Mouse (Mus musculus) hindbrain, postnatal 0 days (tissue): ENCODE results near the gene Foxp1. TPM values are rescaled to one million over a fixed set of nuclear protein-coding genes. Genes with fewer than 3 reads are reported as not detected.

Experiments used
- ATAC-seq: fragments of 200-750 bp; cut with Nextera tagmentation; 2 replicates; pipeline ENCODE4 v1.8.0; 2017; ENCODE audit warnings: mild to moderate bottlenecking, moderate TSS enrichment, moderate library complexity
- DNase-seq: peaks from one replicate; pipeline ENCODE4 v3.0.0-alpha.2; 2015; ENCODE audit warnings: low spot score
- H3K27ac ChIP-seq: fragments of 300-500 bp; sonication (generic); 2 replicates; pipeline ENCODE4 v1.5.1; 2014; ENCODE audit warnings: mild to moderate bottlenecking
- H3K27me3 ChIP-seq: fragments of 300-500 bp; sonication (generic); 2 replicates; pipeline ENCODE4 v1.6.1; 2014; ENCODE audit warnings: low read length, mixed read lengths; ENCODE audit not compliant: insufficient read depth
- H3K36me3 ChIP-seq: fragments of 300-500 bp; sonication (generic); 2 replicates; pipeline ENCODE4 v1.6.1; 2014; ENCODE audit warnings: low read length, mixed read lengths; ENCODE audit not compliant: insufficient read depth
- H3K4me1 ChIP-seq: fragments of 300-500 bp; sonication (generic); 2 replicates; pipeline ENCODE4 v1.6.1; 2014; ENCODE audit warnings: antibody characterized with exemption, low read length, mixed read lengths; ENCODE audit not compliant: insufficient read depth
- H3K4me2 ChIP-seq: fragments of 300-500 bp; sonication (generic); 2 replicates; pipeline ENCODE4 v1.6.1; 2014; ENCODE audit warnings: low read depth, mild to moderate bottlenecking, low read length, moderate library complexity, mixed read lengths
- H3K4me3 ChIP-seq: fragments of 300-500 bp; sonication (generic); 2 replicates; pipeline ENCODE4 v1.5.1; 2014; ENCODE audit warnings: low read length
- H3K9ac ChIP-seq: fragments of 300-500 bp; sonication (generic); replicated peaks from 2 replicates; pipeline ENCODE4 v1.6.1; 2014; ENCODE audit warnings: mild to moderate bottlenecking, low read length, moderate library complexity, mixed read lengths
- H3K9me3 ChIP-seq: fragments of 300-500 bp; sonication (generic); 2 replicates; pipeline ENCODE4 v1.6.1; 2016; ENCODE audit warnings: low read length, mixed read lengths
- CTCF ChIP-seq: IDR thresholded peaks from 2 replicates; pipeline ENCODE4 v1.5.1; 2016; ENCODE audit warnings: antibody characterized with exemption, control low read depth, low read depth
- WGBS: fragments of 180-500 bp; shearing (Covaris S2); extraction: QIAGEN DNeasy Blood & Tissue Kit; methylation state at CpG from one replicate; pipeline ENCODE4 v1.1.7; 2014; 5-methylcytosine and 5-hydroxymethylcytosine counted together
- polyA plus RNA-seq: library from polyadenylated mRNA; unstranded; fragments of >200 nt; fragmentation: Nextera tagmentation; extraction: Ambion mirVana; gene quantifications from 2 replicates; pipeline ENCODE4 v1.2.1, GENCODE M21; 2015
- total RNA-seq: library from RNA; depleted of rRNA; stranded (reverse); fragments of >200 nt; gene quantifications from 2 replicates; pipeline ENCODE4 v1.2.3, GENCODE M21; 2014

The Foxp1 gene
- total and polyA plus RNA-seq, 2 experiments from 2014 or later = 53.6 to 54.8 TPM

DNA sequence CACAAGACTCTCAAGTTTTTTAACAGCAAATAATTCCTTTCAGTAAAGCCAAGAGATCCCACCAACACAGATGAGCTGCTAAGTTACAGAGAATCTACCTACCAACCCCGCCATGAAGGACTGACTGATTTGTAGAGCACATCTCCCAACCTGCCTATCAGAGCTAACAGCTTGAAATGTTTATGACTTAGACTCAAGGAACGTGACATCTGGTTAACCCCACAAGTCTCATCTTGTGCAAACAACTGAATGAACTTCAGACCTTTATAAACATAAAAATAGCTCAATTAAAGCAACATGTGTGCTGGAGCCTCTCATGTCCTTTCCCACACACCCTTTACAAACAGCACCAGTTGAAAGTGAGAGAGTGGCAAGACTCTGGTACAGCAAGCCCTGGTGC, 193.9 kb downstream of the Foxp1 start:
- Histone ChIP-seq H3K27ac (no peak overlapping the region), H3K36me3 (no peaks in the 10 kb centered on the region), H3K4me3 (no peak overlapping the region), H3K9me3 (no peaks in the 10 kb centered on the region), H3K4me2 (no peak overlapping the region), H3K4me1 (no peaks in the 10 kb centered on the region), H3K27me3 (no peaks in the 10 kb centered on the region), H3K9ac (no peak overlapping the region)
- ATAC-seq (no peak), DNase-seq (no peak)
- 81% methylated on average over 2 of the region's 2 CpGs for WGBS
- TF ChIP-seq CTCF = no peak

- H3K4me3 ChIP-seq = no peak overlapping the region
- 90% methylated on average over 6 of the region's 6 CpGs for WGBS
- H3K4me1 ChIP-seq = no peaks in the 10 kb centered on the region
- DNase-seq (no peak), ATAC-seq (no peak)
- H3K9ac ChIP-seq = no peak overlapping the region
- H3K27ac ChIP-seq = no peak overlapping the region
- no peaks in the 10 kb centered on the region for H3K9me3 ChIP-seq
- TF ChIP-seq CTCF = no peak
- H3K4me2 ChIP-seq = no peak overlapping the region
- H3K36me3 ChIP-seq = no peaks in the 10 kb centered on the region
- no peaks in the 10 kb centered on the region for H3K27me3 ChIP-seq
These were observed 194.4 kb downstream of the Foxp1 start for GRCm38 (mm10) chr6:99328146-99328545.

DNA sequence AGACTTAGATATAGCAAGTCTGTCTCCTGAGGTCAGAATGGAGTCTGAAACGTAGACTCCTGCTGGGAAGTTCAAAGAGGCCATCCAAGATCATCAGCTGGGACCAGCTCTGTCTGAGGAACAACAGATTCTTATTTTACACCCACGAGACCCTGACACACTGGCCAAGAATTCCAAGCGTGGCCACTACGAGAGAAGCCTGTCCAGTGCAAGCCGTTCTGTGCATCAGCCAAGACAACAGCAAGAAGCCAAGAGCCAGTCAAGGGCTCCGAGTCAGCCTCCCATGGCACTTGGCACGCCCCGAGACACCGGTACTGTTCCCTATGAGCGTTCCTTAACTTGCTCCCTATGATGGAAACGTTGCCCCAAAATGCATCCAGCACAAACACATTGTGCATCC, 194.8 kb downstream of the Foxp1 start:
- Histone ChIP-seq H3K36me3 (no peaks in the 10 kb centered on the region), H3K4me1 (no peaks in the 10 kb centered on the region), H3K27ac (no peak overlapping the region), H3K4me3 (no peak overlapping the region), H3K9me3 (no peaks in the 10 kb centered on the region), H3K9ac (no peak overlapping the region), H3K27me3 (no peaks in the 10 kb centered on the region), H3K4me2 (no peak overlapping the region)
- no peak for TF ChIP-seq CTCF
- ATAC-seq (no peak), DNase-seq (peak; percentile 31)
- WGBS = 52% methylated on average over 11 of the region's 11 CpGs

DNA sequence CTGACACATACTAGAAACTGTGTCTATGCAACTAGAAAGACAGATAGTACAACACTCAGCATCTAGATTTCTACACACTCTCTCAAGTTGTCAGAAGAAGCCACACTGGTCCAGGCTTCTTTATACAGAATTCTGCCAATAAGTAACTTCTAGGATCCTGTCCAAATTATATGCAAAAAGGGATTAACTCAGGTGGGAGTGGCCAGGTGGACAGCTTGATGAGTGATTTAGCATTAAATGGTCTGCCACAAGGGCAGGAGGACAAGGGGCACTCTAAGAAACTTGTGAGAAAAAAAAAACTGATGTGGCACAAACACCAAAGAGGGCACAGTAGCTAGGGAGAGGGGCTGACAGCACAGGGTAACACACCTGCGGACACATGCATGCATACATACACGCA, 196.6 kb downstream of the Foxp1 start:
- H3K9me3 ChIP-seq = no peaks in the 10 kb centered on the region

GRCm38 (mm10) chr6:99325461-99325860, 197.1 kb downstream of the Foxp1 start:
- no peak overlapping the region for H3K9ac ChIP-seq
- no peaks in the 10 kb centered on the region for H3K27me3 ChIP-seq
- no peak overlapping the region for H3K4me3 ChIP-seq
- no peaks in the 10 kb centered on the region for H3K4me1 ChIP-seq
- no peak for DNase-seq
- no peak for ATAC-seq
- H3K27ac ChIP-seq = no peak overlapping the region
- no peak for TF ChIP-seq CTCF
- no peaks in the 10 kb centered on the region for H3K9me3 ChIP-seq
- no peak overlapping the region for H3K4me2 ChIP-seq
- no peaks in the 10 kb centered on the region for H3K36me3 ChIP-seq
- 91% methylated on average over 5 of the region's 5 CpGs for WGBS

More for the DNA sequence above, 196.6 kb downstream of the Foxp1 start:
- 94% methylated on average over 2 of the region's 2 CpGs for WGBS
- H3K4me1 ChIP-seq = no peaks in the 10 kb centered on the region
- H3K27me3 ChIP-seq = no peaks in the 10 kb centered on the region
- no peak for DNase-seq
- no peak for ATAC-seq
- H3K4me2 ChIP-seq = no peak overlapping the region
- H3K27ac ChIP-seq = no peak overlapping the region
- no peak overlapping the region for H3K4me3 ChIP-seq
- no peak for TF ChIP-seq CTCF
- no peaks in the 10 kb centered on the region for H3K36me3 ChIP-seq
- H3K9ac ChIP-seq = no peak overlapping the region

GRCm38 (mm10) chr6:99322132-99322904, 200.2 kb downstream of the Foxp1 start:
- Histone ChIP-seq H3K4me1 (no peaks in the 10 kb centered on the region), H3K4me2 (no peak overlapping the region), H3K36me3 (no peaks in the 10 kb centered on the region), H3K9me3 (no peaks in the 10 kb centered on the region), H3K27ac (no peak overlapping the region), H3K4me3 (no peak overlapping the region), H3K27me3 (no peaks in the 10 kb centered on the region), H3K9ac (no peak overlapping the region)
- no peak for TF ChIP-seq CTCF
- ATAC-seq (no peak), DNase-seq (no peak)
- 80% methylated on average over 8 of the region's 8 CpGs for WGBS

GRCm38 (mm10) chr6:99320444-99320843, 202.1 kb downstream of the Foxp1 start:
- no peak for TF ChIP-seq CTCF
- DNase-seq (no peak), ATAC-seq (no peak)
- Histone ChIP-seq H3K4me3 (no peak overlapping the region), H3K4me2 (no peak overlapping the region), H3K27ac (no peak overlapping the region), H3K9ac (no peak overlapping the region), H3K9me3 (no peaks in the 10 kb centered on the region), H3K4me1 (no peaks in the 10 kb centered on the region), H3K27me3 (no peaks in the 10 kb centered on the region), H3K36me3 (no peaks in the 10 kb centered on the region)
- 65% methylated on average over 8 of the region's 8 CpGs for WGBS
